Mouse (Mus musculus) frontal cortex, postnatal 14 days (tissue): ENCODE measurements around the gene Dnajc12.
"Not testable (repeated sequence)": the region's sequence is repeated elsewhere in the genome, so short reads cannot be mapped to it uniquely, and the experiment has no call there.

ENCODE experiments used
- DNase-seq, 2 experiments: peaks; one replicate each; pipeline ENCODE4 v3.0.0; 2022; ENCODE audit warnings: low spot score in 2 of 2

The Dnajc12 gene

GRCm38 (mm10) chr10:63429785-63430305, 47.6 kb downstream of the Dnajc12 start, which contains the start of gene Ctnna3:
Ctnna3 (plus strand) TSS chr10:63430098.
- peak; percentile 76 to 86 for DNase-seq

- no peak for DNase-seq
Observed at GRCm38 (mm10) chr10:63431221-63431736, 49.0 kb downstream of the Dnajc12 start.

- DNase-seq, result no peak
Observed at GRCm38 (mm10) chr10:63432099-63432498, 49.9 kb downstream of the Dnajc12 start.

- no peak for DNase-seq
Observed at GRCm38 (mm10) chr10:63432887-63433286, 50.6 kb downstream of the Dnajc12 start.

GRCm38 (mm10) chr10:63438736-63439262, 56.6 kb downstream of the Dnajc12 start:
- no peak for DNase-seq

- no peak for DNase-seq
Observed at GRCm38 (mm10) chr10:63439694-63440228, 57.5 kb downstream of the Dnajc12 start.

GRCm38 (mm10) chr10:63444602-63445387, 62.6 kb downstream of the Dnajc12 start:
- not testable (repeated sequence) for DNase-seq

GRCm38 (mm10) chr10:63453926-63454325, 71.7 kb downstream of the Dnajc12 start:
- DNase-seq, result no peak

GRCm38 (mm10) chr10:63455110-63455878, 73.1 kb downstream of the Dnajc12 start:
- DNase-seq, result no peak

- no peak for DNase-seq
Observed at GRCm38 (mm10) chr10:63457292-63458128, 75.3 kb downstream of the Dnajc12 start.
